Mouse (Mus musculus) inflammation-experienced regulatory T-cells, adult 6 months (primary cell): ENCODE measurements around the gene Cops7a. TPM values are rescaled to one million over a fixed set of nuclear protein-coding genes. Genes with fewer than 3 reads are reported as not detected.

Source experiments
- ATAC-seq: one replicate; pipeline ENCODE4 v1.8.0; 2017
- polyA plus RNA-seq, 3 experiments: library from polyadenylated mRNA; unstranded; fragments of 100-300 nt; shearing (Covaris generic); gene quantifications; one replicate each; pipeline ENCODE4 v1.2.1; 2017

Gene Cops7a
- polyA plus RNA-seq, 3 experiments from 2014 or later: 36.7 to 65.7 (median 62.6) TPM

DNA sequence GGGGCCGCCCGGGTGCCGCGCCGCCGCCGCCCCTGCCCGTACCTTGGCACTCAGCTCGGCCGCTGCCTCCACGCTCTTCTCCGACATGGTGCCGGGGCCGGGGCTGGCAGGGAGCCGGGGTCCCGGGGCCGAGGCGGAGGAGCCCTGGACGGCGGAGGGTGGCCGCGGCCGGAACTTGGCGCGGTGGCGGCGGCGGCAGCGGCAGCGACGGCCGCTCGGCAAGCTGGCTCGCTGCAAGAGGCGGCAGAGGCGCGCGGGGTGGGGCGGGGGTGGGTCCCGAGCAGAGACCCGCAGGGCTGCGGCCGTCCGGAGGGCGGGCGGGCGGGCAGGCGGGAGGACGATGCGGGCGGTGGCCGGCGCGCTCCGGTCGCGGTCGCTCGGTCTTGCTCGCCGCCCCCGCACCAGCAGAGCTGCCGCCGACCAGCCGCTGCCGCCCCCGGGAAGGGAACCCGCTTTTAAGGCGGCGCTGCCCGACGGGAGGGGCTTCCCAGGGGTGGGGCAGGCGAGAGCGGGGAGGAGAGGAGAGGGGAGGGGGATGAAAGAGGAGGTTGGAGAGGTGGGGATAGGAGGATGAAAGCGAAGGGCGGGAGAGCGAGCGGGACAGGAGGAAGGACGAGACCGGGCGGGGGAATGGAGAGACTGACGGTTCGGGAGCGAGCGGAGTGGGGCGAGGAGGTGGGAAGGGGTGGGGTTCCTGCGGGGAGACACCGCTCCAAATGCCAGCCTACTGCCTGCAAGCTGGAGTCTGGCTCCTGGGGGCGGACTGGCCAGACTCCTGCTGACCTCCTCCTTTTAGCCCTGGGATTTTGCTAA lies 47.6 kb downstream of the Cops7a start:
- peak; percentile 44 for ATAC-seq

DNA sequence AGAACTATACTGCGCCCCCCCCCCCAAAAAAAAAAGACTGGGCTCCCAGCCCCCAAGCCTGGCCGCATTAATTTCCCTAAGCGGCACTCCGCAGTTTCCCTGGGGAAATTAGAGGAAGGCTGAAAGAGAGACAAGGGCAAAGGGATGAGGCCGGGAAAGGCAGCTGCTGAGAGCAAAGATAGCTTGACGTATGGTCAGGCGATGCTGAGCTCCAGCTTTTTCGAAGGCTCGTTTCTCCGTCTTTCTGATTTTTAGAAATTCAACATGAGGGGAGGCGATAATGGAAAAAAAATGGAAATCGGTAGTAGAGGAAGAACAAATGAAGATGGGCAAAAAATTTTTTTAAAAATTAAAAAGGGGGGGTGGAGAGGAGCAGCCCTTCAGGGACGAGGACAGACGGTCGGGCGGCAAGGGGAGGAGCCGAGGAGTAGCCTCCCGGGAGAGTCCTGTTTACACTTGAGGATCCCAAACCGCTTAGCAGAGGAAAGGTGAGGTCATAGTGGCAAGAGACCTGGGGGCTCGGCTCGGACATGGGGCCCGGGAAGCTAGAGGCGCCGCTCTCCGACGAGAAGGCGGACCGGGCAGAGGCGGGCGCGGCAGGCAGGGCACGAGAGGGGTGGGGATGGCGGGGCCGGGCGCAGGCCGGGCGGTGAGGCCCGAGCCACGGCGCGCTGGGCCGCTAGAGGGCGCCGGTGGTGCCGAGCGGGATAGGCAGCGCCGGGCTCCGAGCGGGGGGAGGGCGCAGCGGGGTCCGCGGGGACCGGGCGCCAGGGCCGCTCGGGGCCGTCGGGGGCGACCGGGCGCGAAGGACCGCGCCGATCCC lies 48.4 kb downstream of the Cops7a start:
- ATAC-seq: peak; percentile 78

DNA sequence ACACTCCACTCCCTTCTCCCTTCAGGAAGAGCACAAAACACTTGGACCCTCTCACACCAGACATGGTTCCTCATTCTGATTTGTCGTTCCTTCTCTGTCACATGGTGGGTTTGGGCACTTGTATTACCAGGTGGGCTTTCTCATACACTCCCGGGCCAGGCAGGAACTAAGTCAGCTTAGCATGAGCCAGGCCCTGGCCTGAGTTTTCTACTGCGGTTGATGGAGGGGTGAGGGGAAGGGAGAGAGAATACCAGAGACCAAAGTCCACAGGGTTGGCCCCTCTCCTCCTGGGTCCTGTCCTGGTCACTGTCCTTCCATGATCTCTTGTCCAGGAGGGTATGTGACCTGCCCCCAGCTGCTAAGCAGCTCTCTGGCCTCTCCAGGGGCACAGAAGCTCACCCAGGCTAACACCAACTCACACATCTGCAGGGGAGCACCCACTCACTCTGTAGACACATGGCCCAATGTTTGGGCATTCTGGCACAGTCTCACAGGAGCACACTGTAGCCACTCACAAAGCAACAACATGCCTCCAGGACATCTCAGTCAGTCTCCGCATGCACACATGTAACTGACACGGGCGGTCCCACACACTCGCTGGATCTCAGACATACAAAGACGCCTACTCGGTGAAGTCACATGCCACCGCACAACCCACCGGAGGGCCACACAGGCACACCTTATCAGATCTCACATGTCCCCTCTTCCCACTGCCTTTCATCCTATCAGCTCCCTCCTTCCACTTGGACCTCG lies 49.2 kb downstream of the Cops7a start:
- ATAC-seq: no peak

DNA sequence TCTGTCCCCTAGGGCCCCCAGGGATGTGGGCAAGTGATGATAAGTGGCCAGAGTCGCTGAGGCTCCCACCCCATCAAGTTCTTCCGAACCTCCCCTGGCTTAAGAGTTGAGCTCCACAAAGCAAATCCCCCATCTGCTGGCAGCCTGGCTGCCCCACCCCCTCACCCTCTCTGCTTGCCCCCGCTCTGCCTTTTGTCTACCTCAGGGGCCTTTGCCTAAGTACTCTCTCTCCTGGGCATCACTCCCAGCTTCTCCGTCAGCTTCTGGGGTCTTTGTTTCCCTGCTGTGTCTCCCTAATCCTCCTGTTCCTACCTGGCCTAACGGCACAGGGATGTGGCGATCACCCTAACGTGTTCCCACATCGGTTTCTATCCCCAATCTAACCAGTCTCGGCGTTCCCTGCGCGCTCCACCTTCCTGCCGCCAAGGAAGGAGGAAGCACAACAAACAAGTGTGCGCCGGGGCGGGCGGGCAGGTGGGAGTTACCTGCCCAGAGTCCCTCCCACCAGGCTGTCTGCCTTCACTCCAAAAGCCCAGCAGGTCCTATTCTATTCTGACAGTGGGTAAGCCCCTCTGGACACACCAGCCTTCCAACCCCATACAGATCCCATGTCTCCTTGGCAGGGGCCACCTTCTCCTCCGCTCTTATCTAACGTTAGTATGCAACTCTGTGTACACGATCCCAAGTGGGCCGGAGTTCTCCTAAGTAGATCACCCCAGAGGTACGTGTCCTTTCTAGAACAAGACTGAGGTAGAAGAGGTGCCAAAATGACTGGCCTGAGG lies 50.0 kb downstream of the Cops7a start:
- no peak for ATAC-seq

GRCm38 (mm10) chr6:124914511-124914910 lies 50.8 kb downstream of the Cops7a start:
- ATAC-seq: no peak

DNA sequence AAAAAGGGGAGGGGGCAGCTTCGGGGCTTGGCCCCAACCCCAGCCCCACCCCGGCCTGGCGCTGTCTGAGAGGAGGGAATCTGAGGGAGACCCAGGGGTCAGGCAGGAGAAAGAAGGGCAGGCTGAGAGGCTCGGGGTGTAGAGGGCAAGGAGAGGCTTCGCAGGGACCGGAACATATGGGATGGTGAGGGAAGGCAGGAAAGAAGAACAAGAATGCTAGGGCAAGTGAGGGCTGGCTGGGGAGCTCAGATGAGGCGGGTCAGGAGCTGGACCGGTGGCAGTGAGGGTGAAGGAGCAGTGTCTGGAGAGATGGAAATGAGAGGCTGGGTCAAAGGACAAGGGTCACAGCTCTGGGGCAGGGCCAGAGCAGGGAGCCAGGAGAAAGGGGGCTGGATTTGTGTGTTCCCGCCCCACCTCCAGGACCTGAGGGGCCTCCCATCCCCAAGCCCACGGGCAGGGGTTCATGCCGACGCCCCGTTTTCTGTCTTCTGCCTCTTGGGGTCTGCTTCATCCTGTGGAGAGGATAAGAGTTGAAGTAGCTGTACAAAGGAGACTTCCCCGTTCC lies 51.5 kb downstream of the Cops7a start:
- no peak for ATAC-seq

DNA sequence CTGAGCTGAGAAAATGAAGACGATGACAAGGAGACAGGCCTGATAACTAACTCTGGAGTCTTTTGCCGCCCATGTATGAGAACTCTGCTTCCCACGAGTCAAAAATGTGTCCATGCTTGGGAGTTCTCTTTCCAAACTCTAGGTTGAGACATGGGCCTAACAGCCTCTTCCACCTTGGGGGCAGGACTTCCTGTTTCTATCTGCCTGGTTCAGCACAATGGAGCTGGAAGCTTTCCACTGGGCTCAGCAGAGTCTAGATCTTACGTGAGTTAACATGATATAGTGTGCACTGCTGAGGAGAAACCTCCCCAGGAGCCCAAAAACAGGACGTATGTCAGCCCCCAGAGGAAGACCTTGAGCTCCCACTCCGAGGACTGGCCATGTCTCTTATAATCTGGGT lies 52.1 kb downstream of the Cops7a start:
- no peak for ATAC-seq

DNA sequence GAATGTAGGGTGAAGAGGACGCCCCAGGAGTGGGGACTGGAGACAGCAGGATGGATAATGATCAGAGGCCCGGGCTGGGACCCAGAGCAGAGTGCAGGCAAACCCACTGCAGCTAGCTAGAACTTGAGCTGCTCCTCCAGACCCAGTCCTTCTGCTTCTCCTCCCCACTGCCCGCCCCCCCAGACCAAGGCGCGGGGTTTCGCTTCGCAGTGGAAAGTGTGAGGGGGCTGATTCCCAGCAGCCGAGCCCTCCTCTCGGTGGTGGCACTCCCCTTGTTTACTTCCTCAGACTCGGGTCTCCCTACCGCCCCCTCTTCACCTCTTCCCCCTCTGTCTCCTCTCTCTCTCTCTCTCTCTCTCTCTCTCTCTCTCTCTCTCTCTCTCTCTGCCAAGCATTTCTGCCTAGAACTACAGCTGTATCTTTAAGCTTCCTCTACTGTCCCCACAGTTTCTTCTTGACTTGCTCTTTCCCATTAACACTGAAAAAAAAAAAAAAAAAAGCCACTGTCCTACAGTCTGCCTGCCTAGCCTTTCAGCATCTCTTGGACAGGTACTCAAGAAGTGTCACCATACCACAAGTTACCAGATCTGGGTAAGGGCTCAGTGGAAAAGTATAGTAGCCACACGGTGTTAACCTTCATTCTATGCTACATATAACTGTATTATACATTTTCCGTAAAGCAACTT lies 53.7 kb downstream of the Cops7a start, which contains the start of gene Lag3:
Gene Lag3, minus strand, starts transcription at position 173 of the 686 bp plus-strand sequence.
- peak; percentile 36 for ATAC-seq

DNA sequence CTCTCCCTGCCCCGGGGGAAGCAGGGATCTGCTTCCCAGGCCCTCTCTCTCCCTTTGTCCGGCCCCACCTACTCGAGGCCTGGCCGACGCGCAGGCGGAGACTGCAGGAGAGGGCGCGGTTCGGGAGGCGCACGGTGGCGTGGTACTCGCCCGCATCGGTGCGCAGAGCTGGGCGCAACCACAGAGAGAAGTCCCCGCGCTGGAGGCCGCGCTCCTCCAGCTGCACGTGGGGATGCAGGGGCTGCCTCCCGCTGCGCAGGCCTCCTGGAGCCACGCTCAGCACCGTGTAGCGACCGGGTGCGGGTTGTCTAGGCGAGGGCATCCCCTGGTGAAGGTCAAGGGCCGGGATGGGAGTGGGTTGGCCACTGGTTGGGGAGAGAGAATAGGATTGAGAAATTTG lies 55.3 kb downstream of the Cops7a start:
- ATAC-seq: no peak

Other genes starting within 250 kb of the Cops7a start
- 100 to 1,000 TPM; 143 to 191 (median 176) TPM for gene Ptpn6, start 226.8 kb downstream of the Cops7a start, polyA plus RNA-seq
- gene Grcc10, start 224.2 kb downstream of the Cops7a start, polyA plus RNA-seq: 100 to 1,000 TPM; 415 to 626 (median 536) TPM
- gene Gm45234, start 209.5 kb downstream of the Cops7a start, polyA plus RNA-seq: not detected
- 1 to 10 TPM; 4.8 to 5.4 (median 5.2) TPM for gene Atn1, start 209.0 kb downstream of the Cops7a start, polyA plus RNA-seq
- gene Eno2, start 195.9 kb downstream of the Cops7a start, polyA plus RNA-seq: 10 to 100 TPM in 2 of 3 experiments, 1 to 10 TPM in 1; 3.5 to 23.1 (median 12.8) TPM
- 1 to 10 TPM; 1.5 to 4.2 (median 3.4) TPM for gene Lrrc23, start 185.8 kb downstream of the Cops7a start, polyA plus RNA-seq
- gene Spsb2, start 156.9 kb downstream of the Cops7a start, polyA plus RNA-seq: 1 to 10 TPM; 1.5 to 3.2 (median 2.1) TPM
- gene Tpi1, start 151.2 kb downstream of the Cops7a start, polyA plus RNA-seq: 10 to 100 TPM; 77.6 to 91.2 (median 82.5) TPM
- gene Usp5, start 136.1 kb downstream of the Cops7a start, polyA plus RNA-seq: 10 to 100 TPM; 69.1 to 81.5 (median 73.8) TPM
- gene Cdca3, start 136.0 kb downstream of the Cops7a start, polyA plus RNA-seq: 100 to 1,000 TPM in 1 of 3 experiments, 10 to 100 TPM in 1, 1 to 10 TPM in 1; 7.6 to 142 (median 17.9) TPM
- under 1 TPM in 2 of 3 experiments, not detected in 1; 0.44 to 0.48 TPM for gene Gnb3, start 125.3 kb downstream of the Cops7a start, polyA plus RNA-seq
- gene P3h3, start 107.8 kb downstream of the Cops7a start, polyA plus RNA-seq: under 1 TPM in 2 of 3 experiments, not detected in 1; 0.30 to 0.36 TPM
- under 1 TPM in 2 of 3 experiments, not detected in 1; 0.16 to 0.19 TPM for gene Gpr162, start 101.6 kb downstream of the Cops7a start, polyA plus RNA-seq
- 100 to 1,000 TPM; 319 to 446 (median 407) TPM for gene Cd4, start 77.3 kb downstream of the Cops7a start, polyA plus RNA-seq
- 10 to 100 TPM; 30.8 to 40.1 (median 38.3) TPM for gene Lag3, start 53.8 kb downstream of the Cops7a start, polyA plus RNA-seq
- gene Ptms, start 45.4 kb downstream of the Cops7a start, polyA plus RNA-seq: 10 to 100 TPM in 2 of 3 experiments, 1 to 10 TPM in 1; 9.5 to 15.5 (median 12.1) TPM
- 10 to 100 TPM; 35.6 to 70.5 (median 42.2) TPM for gene Mlf2, start 34.2 kb downstream of the Cops7a start, polyA plus RNA-seq
- gene Pianp, start 31.2 kb upstream of the Cops7a start, polyA plus RNA-seq: under 1 TPM in 2 of 3 experiments, not detected in 1; 0.46 to 0.48 TPM
- 1 to 10 TPM; 4.0 to 7.5 (median 4.0) TPM for gene Zfp384, start 43.6 kb upstream of the Cops7a start, polyA plus RNA-seq
- gene Ing4, start 74.2 kb upstream of the Cops7a start, polyA plus RNA-seq: 10 to 100 TPM; 39.9 to 61.7 (median 46.2) TPM
- 10 to 100 TPM in 2 of 3 experiments, 1 to 10 TPM in 1; 5.6 to 23.2 (median 17.7) TPM for gene Acrbp, start 84.2 kb upstream of the Cops7a start, polyA plus RNA-seq
- gene Lpar5, start 102.4 kb upstream of the Cops7a start, polyA plus RNA-seq: 10 to 100 TPM; 10.4 to 19.3 (median 12.1) TPM
- 10 to 100 TPM; 47.0 to 76.3 (median 61.6) TPM for gene Chd4, start 130.4 kb upstream of the Cops7a start, polyA plus RNA-seq
- gene Nop2, start 166.4 kb upstream of the Cops7a start, polyA plus RNA-seq: 10 to 100 TPM; 32.7 to 50.7 (median 48.1) TPM
- 10 to 100 TPM in 1 of 3 experiments, 1 to 10 TPM in 2; 6.9 to 12.4 (median 9.8) TPM for gene Iffo1, start 179.7 kb upstream of the Cops7a start, polyA plus RNA-seq
- 100 to 1,000 TPM; 217 to 463 (median 365) TPM for gene Gapdh, start 200.9 kb upstream of the Cops7a start, polyA plus RNA-seq
- 10 to 100 TPM; 25.4 to 88.8 (median 51.2) TPM for gene Ncapd2, start 226.2 kb upstream of the Cops7a start, polyA plus RNA-seq
- 100 to 1,000 TPM in 1 of 3 experiments, 10 to 100 TPM in 2; 65.3 to 102 (median 74.3) TPM for gene Mrpl51, start 226.3 kb upstream of the Cops7a start, polyA plus RNA-seq